Mouse (Mus musculus) frontal cortex, adult (tissue): ENCODE measurements around the gene Gm4567.
"Not testable (repeated sequence)": the region's sequence is repeated elsewhere in the genome, so short reads cannot be mapped to it uniquely, and the experiment has no call there.

Experiments
- ATAC-seq: cut with Nextera tagmentation; 2 replicates; pipeline ENCODE4 v1.9.2; 2017; ENCODE audit warnings: mild to moderate bottlenecking, moderate library complexity, mixed read lengths; ENCODE audit not compliant: low TSS enrichment

The Gm4567 gene

GRCm38 (mm10) chr7:22719610-22720009 is at the start of gene Gm4567:
Gene Gm4567 (minus strand): TSS chr7:22719710.
- ATAC-seq = not testable (repeated sequence)

GRCm38 (mm10) chr7:22761397-22761796 is 41.9 kb upstream of the Gm4567 start, which contains the start of gene Vmn1r157:
Gene Vmn1r157 (plus strand): TSS chr7:22761697.
- ATAC-seq = not testable (repeated sequence)

- ATAC-seq = not testable (repeated sequence)
Observed at GRCm38 (mm10) chr7:22692217-22692616, 27.3 kb downstream of the Gm4567 start, which contains the start of gene Gm8693. Gene Gm8693 (minus strand): TSS chr7:22692317.
